Mouse (Mus musculus) ZHBTc4 (cell line): ENCODE data around the gene Abat.

ENCODE experiments used
- DNase-seq: peaks from one replicate; pipeline ENCODE4 v3.0.0-alpha.2; 2011; ENCODE audit warnings: low read depth, low spot score

The Abat gene

DNA sequence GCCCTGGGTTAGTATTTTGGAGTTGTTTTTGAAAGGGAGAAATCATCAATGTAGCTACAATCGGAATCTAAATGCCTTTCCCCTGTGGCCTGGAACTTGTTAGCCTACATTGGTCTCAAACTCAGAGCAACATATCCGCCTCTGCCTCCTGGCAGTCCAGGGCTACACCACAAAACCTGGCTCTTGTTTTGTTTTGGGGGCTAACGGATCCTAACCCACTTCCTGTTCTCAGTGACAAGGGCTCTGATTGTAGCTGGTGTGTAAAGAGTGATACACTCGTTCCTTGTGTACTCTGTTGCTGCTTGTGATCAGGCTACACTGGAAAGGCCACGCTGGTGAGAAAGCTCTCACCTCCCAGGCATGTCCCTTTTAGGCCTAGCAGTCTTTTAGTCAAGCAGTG, 118.2 kb downstream of the Abat start:
- DNase-seq, result no peak

DNA sequence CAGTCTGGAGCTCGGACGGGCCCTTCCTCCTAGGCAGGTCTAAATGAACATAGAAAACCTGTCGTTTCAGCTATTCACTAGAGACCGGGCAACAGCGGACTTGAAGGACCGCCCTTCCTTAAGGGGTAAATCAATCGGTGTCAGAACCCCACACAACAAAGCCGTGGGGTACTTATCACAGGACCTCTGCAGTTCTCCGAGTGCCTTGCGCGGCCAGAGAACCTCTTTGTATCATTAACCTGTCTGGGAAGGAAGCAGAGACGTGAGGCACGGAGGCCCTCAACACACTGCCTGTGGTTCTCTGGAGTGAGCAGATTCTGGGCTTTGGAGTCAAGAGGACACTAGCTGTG, 123.6 kb downstream of the Abat start:
- no peak for DNase-seq

DNA sequence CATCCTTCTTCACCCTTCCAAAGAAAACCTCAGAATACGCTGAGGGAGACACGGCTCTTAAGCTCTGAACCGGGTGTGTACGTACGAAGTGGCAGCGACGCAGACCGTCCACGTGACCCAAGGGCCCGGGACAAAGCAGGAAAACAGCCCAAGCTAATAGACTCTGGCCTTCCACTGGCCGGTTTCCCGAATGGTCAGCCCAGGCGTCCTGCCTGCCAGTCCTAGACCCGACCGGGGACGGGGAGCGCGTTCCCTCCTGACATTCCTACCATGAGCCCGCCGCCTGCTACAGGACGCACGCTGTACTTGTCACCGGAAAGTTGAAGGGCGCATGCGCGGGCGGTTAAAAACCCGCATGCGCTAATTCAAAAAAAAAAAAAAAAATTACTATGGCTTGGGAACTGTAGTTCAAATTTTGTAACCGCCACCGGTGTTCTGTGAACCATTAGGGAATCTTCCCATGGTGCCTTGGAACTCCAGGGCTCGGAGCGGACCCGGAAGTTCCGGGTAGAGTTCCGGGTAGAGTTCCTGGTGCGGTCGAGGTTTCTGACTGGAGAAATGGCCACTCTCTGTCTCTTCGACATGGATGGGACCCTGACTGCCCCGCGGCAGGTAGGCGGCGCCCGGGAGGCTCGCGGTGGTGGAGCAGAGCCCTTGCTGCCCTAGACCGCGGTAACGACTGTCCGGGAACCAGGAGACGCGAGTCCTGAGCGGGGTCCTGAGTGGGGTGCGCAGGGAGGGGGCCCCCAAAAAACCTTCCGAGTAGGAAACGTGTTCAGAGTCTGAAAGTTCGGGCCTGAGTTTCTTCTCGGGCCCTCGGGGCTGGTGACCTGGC, 124.2 kb downstream of the Abat start, which contains the start of the genes Pmm2 and Tmem186:
Gene Pmm2, plus strand, starts transcription at position 458 of the 835 bp plus-strand sequence.
Gene Tmem186, minus strand, starts transcription at position 496 of the 835 bp plus-strand sequence.
- DNase-seq, result peak; percentile 94

DNA sequence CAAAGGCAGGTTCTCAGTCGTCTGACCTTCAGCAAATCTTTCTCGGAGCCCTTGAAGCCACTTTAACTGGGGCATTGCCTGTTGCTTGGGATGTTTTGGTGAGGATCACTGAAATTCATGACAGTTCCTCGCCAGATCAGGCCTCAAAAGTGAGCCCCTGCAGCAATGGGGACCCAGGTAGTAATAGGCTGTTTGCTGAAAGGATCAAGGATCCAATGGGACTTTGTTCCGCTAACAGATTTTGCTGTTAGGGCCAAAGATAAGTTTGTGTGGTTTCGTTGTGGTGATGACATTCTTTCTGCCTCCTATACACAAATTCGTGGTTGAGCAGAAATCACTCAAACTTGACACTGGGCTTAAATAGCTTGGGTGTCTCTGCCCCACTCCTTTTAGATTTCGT, 124.9 kb downstream of the Abat start:
- DNase-seq, result no peak

DNA sequence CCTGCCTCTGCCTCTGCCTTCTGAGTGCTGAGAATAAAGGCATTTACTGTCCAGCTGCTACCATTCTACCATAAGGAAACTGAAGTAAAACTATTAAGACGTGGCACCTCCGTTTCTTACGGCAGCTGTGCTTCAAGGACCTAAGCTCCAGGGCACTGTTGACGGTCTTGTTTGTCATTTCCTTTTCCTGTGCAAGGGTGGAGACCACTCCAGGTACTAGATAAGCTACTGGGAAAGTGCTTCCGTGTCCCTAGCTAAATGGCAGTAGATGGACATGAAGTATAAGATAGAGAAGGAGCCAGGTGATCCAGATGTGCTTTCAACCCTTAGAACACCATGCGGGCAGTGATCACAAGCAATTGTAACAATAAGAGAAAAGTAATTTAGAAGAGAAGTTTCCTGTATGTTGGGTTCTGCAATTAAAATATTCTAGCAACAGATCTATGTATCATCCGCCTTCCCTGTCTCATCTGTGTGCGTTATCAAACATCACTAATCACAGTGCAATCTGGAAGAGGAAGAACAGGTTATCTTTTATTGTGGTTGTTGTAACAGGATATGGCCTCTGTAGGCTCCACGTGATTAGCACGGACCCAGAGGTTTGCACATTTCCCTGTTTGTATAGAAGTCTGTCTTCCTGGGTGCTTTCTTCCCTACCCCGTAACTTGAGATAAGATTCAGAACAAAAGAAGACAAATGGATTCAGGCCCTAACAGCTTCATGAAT, 126.4 kb downstream of the Abat start:
- DNase-seq, result no peak

DNA sequence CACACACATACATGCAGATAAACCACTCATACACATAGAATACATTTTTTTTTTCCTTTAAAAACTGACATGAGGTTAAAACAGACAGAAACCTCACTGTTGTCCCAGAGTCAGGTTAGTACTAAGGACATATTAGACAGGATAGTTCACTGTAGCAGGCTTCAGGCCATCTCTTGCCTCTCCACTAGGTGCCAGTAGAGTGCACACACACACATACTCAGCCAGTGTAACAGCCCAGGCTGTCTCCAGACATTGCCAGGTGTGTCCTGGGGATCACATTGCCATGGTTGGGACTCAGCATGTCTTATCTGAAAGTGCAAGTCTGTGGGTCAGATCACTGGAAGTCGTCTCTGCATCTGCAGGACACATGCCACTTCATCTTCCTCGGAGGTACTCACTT, 130.6 kb downstream of the Abat start:
- DNase-seq, result peak; percentile 74

DNA sequence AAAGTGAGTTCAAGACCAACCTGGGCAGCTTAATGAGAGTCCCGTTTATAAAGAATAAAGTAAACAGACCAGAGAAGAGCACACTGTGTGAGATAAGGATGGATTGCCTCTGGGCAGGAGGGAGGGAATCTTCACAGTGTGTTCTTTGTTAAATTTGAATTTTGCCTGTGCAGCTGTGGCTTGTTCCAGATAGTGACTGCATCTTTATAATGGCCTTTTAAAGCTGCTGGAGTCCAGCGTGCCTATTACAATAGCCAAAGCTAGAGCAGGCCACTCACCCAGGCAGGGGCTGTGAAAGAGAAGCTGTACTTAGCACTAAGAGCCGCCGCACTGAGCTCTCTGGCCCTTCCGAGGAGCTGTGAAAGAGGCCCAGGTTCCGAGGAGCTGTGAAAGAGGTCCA, 132.3 kb downstream of the Abat start:
- DNase-seq, result no peak

DNA sequence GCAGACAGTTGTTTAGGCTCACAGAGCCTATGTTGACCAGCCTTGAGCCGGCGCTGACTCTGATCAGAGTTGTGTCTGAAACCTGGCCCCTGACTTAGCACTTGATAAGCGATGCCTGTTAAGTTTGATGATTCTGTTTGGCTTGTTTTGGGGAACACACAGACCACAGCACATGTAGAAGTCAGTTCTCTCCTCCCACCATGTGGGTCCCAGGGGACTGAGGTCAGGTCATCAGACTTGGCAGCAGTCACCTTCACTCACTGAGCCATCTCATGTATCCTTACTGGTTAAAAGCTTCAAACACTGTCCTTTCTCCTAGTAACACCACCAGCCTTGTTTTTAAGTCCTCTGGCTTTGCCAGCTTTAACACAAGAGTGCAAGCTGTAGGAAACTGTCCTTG, 136.8 kb downstream of the Abat start:
- DNase-seq, result no peak

DNA sequence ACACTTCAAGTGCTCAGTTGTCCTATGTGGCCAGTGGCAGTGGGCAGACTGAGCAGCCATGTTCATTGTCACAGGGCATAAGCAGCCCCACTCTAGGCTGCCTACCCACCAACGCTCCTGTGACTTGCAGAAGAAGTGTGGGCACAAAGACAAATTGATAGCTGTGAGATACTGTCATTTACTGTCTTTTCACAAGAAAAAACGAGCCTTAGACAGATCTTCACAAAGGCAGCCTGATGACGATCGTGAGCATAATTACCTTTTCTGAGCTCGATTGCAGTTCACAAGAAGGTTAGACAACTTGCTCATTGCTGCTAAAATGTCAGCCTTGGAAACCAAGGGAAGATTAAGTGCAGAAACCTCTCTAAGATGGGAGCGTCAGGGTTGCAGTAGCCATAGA, 141.9 kb downstream of the Abat start:
- DNase-seq, result no peak

DNA sequence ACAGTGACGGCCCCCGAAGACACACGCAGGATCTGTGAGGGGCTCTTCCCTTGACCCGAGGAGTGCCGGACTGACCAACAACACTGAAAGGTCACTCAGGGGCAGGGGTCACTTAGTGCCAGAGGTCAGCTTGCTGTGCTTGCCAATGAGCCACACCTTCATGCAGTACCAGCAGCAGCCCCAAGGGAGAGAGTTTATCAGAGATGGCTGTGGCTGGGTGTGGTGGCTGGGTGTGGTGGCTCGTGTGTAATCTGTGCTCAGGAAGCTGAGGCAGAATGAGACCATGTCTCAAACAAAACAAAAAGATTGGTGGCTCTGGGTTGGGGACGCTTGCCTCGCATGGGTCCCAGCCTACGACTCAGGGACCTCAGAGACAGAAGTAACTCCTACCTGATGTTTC, 142.4 kb downstream of the Abat start:
- peak; percentile 68 for DNase-seq

DNA sequence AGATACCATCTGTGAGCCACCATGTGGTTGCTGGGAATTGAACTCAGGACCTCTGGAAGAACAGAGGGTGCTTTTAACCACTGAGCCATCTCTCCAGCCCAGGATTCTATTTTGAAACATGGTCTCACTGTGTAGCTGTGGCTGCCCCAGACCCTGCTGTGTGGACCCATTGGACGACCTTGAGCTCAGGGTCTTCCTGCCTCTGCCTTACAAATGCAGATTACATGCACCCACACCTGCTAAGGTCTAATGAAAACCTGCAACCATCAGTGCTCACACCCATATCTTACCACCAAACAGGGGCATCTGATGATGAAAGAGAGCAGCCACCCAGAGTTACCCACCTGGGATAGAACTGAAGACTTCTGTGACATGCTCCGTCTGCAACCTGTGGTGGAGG, 143.0 kb downstream of the Abat start:
- DNase-seq, result peak; percentile 64

DNA sequence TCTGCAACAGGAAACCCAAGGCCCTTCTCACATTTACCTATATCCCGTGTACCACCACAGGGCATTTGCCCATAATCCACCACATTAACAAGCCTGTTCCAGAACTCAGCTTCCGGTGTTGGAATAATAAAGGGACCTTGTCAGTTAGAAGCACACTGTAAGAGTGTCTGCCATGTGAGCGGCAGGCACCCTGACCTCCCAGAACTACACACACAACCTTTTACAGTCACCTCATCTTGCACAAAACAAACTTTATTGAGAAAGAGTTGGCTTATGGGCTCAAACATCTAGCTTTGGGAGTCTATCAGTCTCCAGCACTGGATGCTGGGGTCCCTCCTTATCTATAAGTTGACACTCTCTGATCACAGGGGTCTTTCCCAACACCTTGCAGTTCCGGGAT, 145.1 kb downstream of the Abat start:
- DNase-seq, result no peak

DNA sequence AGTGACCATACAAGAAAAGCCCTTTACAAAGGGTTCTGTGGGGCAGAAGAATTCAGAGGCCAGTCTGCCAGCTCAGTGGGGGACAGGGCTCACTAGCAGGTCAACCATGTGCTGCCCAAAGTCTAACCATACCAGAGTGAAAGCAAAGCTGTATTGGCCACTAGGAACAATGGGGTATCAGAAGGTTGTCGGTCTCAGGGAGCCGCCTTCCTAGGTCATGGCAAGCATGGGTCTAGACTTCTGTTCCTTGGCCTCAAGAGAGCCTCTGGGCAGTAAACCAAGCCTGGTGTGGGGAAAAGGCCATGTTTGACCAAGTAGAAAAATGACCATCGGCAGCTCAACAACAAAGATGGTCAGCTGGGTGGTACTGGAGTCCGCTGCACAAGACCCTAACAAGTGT, 145.5 kb downstream of the Abat start:
- no peak for DNase-seq

DNA sequence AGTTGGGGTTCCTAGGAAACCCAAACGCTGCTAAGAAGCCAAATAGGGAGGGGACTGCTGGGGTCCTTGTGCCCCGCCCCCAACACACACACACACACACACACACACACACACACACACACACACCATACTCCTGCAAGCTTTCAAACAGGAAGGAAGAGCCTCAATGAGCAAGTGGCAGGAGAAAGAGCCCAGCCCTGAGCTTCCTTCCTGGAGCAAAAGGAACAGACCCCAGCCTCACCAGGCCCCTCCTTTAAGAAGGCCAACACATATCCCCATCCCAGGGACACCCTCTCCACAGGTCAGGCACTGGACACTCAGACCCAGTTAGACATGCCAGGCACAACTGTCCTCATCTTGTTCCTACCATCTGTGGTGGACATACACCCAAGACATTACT, 149.8 kb downstream of the Abat start:
- DNase-seq, result no peak

DNA sequence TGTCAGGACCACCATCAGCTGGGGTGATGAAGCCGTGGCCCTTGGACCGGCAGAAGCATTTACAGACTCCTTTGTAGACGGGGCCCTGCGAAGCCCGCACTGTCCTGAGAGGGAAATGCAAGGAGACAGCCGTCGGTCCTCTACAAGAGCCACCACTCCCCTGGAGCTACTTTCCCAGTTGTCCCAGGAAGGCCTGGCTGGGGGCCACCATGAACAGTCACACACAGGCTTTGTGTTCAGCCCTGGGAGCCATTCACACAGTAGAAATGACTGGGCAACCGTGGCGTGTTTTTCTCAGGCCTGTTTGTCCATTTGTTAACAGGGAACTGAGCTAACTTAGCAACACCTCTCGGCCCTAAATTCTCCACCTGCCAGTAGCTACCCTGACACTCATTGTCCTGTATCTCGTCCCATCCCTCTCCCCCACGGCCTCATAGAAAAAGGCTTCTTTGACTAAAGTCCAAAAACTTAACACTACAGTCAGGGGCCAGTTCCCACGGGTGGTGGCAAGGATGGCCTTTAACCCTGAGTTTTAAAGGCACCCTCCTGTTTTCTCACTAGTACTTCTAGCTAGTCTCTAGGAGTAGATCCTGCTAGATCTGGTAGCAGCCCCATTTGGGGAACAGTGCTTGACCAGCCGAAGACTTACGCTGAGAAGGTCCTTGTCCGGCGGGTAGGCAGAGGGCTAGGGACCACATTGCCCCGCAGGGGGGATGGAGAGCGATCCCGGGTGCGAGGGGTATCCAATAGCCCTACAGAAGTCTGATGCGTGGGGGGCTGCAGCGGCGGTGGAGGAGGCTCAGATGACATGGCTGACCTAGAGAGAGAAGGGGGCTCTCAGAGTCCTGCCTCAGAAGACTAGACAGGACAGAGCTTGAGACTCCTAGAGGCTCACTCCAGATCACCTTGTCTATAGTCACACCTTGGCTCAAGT, 150.6 kb downstream of the Abat start:
- no peak for DNase-seq

DNA sequence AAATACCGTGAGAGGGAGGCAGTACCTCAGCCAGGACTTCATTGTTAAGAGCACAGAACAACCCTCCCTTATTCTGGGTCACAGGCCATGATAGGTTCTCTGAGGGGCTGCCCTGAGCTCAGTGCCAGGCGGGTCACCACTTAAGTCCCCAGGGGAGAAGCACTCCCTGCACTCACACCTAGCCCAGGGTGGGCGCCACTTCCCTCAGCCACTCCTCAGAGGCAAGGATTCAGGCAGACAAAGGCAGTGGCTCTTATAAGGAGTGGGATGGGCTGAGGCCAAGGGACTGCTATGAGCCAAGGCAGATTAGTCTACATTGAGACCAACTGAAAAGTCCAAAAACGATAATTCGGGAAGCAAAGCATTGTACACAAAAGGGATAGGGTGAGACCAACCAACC, 152.1 kb downstream of the Abat start:
- no peak for DNase-seq

DNA sequence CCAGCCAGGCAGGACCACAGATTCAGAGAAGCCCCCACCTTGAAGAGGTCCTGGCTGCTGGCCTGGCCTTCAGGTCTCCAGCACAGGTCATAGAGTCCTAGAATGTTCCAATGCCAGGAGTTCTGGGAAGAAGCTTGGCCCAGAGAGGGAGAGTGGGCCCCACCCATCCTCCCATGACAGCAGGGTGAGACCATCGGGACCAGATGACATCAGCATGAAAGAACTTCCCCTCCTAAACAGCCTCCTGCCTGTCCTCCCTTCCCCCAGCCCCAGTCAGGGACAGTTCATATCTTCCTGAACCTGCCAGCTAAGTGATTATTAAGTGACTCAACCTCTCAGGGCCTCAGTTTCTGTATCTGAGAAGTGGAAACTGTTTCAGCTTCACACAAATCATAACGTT, 153.2 kb downstream of the Abat start:
- peak; percentile 55 for DNase-seq

DNA sequence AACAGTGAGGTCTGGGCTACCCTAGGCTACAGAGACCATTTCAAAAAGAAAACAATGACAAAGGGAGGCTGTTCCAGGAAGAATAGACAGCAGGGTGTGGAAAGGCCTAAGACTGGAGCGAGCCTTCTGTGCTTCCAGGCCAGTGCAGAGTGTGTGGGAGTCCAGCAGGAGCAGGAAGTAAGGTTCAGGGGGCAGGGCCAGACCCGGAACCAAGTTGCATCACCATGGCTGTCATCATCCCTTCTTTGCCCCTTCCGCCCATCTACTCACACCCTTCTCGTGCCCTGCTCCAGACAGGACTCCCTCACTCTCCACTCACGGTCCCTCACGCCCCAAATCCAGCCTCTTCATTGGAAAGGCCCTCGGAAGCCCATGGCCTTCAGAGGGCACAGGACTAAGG, 154.0 kb downstream of the Abat start:
- DNase-seq, result no peak

DNA sequence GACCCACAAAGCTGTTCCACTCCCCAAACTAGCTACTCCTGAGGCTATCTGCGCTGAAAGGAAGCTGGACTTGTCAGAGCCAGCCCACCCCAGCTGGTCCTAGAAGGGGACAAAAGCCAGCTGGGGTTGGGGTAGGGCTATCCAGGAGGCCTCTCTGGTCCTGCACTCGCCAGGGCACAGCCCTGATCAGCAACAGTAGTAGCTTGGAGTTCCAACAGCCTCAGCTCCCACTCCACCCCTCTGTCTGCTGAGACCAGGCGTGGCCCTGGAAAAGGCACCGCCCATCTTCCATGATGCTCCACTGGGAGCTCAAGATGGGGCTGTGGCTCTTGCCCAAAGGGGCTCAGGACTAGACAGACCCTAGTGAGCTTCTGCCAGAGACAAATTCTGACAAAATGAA, 154.6 kb downstream of the Abat start:
- peak; percentile 62 for DNase-seq

DNA sequence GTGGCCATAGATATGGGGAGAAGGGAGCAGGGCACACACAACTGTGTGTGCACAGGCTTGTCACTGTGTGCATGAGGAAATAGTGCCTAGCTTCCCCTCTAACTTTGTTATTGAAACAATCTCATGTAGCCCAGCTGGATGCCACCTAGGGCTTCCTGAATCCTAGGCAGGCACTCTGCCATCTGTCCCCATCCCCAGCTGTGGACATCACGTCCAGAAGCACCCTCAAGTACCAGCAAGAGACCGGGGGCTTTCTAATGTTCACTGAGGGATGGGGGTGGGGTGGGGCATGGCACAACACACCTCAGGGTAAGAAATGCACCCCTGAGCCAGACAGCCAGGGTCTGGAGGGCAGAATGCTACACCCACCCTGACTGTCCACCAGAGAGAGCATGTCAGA, 155.2 kb downstream of the Abat start:
- DNase-seq, result no peak

DNA sequence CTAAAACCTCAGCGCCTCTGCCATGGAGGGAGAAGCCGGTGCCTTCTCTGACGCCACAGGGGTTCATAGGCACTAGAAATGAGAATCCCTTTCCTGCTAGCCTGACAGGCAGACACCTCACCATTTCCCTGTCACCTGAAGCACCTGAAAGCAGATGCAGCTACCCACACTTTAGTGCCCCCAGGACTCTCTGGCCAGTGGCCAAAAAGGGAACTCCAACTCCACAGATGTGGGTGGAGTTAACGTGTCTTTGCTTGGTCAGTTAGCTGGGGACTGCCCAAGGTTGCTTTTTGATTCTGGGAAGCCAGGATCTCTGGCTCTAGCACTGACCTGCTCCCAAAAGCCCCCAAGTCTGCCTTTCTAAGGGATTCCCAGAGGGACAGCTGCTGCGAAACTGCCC, 156.2 kb downstream of the Abat start:
- no peak for DNase-seq
